Mouse (Mus musculus): Measurements from ENCODE around the gene Cdk6.
"Not testable (repeated sequence)": the region's sequence is repeated elsewhere in the genome, so short reads cannot be mapped to it uniquely, and the experiment has no call there.

Gene Cdk6

GRCm38 (mm10) chr5:3376167-3376566, 34.9 kb downstream of the Cdk6 start:
- DNase-seq (ENCODE audit: low spot score): no peak

- no peak for DNase-seq (ENCODE audit: low spot score)
Observed at GRCm38 (mm10) chr5:3379252-3379651, 38.0 kb downstream of the Cdk6 start.

DNA sequence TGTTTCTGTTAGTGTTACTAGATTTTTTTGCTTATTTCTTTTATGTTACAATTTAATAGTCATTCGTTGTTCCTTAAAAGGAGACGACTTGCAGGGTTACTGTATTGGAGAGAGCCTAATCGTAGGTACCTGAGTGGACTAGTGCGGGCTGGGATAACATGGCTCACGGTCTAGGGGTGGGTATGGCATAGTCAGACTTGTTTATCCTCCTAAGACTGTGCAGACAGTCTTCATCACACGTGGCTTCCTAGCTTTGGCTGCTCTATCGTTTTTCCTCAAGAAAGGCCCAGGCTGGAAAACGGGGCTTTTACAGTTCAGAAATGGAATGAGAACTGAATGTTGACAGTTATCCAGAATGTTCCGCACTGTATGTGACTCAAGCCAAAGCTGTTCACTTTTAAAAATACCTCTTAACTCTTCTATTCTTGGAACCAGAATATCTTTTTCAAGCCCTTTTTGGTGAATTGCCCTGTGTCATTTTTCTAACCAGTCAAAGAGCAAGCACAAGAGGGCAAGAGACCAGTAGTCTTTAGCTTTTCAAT, 39.5 kb downstream of the Cdk6 start:
- no peak for DNase-seq (ENCODE audit: low spot score)

DNA sequence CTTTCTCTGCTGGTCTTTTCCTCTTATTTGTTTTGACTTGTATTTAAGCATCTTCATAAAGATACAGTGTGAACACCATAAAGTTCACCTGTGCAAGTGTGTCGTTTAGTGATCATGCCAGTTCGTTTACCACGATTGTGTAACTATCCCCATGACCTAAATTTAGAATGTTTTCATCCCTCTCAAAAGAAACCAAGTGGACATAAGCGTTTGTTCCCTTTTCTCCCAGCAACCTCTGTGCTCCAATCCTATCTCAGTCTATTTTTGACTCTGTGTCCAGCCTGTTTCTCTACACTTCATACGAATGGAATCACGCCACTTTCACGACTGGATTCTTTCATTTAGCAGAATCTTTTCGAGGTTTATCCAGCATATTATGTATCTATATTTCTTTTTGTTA, 40.5 kb downstream of the Cdk6 start:
- DNase-seq (ENCODE audit: low spot score): no peak

- DNase-seq (ENCODE audit: low spot score): no peak
Observed at GRCm38 (mm10) chr5:3382343-3383040, 41.2 kb downstream of the Cdk6 start.

DNA sequence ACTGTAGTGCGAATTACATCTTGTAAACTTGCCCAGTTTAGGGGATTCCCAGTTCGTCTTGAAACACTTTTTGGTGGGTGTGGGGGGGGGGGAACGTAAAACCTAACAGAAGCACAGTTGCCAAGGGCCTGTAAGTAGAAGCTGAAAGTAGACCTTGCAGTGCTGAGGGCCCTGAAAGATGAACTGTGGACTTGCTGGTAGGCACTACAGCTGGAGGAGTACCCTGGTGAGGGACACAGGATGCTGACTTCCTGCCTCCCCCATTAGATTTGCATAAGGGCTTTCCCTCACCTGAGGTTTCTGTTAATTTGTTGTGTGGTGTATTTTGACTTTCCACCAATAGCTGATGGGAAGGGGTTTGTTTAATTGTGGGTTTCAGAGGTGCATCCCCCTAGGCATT, 42.3 kb downstream of the Cdk6 start:
- no peak for DNase-seq (ENCODE audit: low spot score)

DNA sequence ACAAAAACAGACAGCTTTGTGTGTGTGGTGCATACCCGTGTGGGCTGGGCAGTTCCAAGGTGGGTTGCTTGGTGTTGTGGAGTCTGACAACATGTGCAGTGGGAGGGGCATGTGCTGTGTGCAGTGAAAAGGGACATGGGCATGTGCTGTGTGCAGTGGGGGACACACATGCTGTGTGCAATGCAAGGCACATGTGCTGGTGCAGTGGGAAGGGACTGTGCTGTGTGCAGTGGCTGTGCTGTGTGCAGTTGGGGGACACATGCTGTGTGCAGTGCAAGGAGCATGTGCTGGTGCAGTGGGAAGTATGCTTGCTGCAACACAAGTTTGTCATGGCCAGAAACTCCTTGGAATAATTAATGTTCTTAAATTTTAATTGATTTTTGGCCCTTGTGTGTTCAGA, 43.8 kb downstream of the Cdk6 start:
- no peak for DNase-seq (ENCODE audit: low spot score)

DNA sequence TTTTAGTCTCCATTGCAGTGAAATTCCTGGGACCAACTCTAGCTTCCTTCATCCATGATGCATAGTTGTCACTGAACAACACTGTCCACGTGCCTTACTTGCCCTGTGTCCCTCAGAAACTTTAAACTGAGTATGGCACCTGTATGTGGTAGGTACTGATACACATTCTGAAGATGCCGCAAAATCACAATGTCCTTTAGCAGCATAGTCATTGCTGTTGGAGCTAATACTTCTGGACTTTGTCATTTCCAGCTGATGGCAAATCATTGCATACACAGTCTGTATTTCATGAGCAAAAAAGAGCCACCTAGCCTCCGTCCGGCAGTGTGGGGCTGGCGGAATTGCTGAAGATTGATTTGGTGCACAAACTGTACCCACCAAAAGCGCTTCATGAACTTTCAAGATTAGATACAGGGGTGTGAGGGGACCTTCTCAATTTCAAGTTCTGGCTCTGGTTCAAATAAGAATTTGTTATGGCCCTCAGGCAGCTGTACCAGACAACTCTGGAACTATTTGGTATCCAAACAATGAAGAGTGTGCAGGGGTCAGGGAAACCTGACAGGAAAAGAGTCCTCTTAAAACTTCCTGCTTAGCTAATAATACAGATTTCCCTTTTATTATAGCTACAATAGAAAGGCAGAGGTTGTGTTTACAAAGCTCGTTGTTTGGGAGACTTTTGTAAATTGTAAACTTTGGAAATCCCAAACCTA, 44.9 kb downstream of the Cdk6 start:
- DNase-seq (ENCODE audit: low spot score): no peak

DNA sequence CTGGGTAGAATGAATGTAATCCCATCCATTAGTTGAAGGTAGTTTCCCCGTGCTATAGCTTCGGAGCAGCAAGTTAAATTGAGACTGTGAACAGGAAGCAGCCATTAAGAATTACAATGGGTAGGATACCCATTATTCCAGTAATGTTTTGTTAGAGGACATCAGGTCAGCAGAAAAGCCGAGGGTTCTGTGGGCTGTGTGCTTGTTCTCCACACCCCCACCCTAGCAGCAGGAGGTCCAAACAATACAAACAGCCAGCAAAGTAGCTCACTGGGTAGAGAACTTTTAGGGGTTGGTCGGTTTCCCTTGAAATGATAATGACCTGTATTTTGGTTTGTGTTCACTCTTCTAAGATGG, 45.4 kb downstream of the Cdk6 start:
- DNase-seq (ENCODE audit: low spot score): no peak

DNA sequence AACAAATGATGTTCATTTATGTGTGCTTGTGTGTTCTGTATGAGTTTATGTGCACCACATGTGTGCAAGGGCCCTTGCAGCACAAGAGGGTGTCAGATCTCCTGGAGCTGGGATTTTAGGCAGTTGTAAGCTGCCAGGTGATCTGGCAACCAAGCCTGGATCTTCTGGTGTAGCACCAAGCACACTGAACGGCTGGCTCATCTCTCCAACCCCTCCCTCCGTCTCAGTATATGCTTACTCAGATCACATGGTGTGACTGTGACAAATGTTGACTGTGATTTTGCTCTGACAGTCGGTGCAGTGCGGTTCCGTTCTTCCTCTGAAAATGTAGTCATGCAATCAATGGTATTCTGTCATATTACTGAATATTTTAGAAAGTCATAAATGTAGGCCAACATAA, 45.9 kb downstream of the Cdk6 start:
- no peak for DNase-seq (ENCODE audit: low spot score)

DNA sequence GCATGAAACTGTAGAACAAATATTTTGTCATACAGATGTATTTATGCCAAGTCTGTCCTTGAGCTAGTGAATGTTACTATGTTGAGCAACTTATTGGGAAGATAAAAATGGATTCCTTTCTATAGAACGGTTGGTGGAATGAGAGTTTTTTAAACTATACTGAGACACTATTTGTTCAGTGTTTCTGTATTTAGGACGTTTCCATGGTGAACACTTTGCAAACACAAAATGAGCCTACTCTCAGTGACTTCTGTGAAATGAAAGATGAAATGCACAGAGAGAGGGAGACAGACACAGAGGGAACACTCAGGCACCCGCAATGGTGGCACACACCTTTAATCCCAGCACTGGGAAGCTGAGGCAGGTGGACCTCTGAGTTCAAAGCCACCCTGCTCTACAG, 51.6 kb downstream of the Cdk6 start:
- no peak for DNase-seq (ENCODE audit: low spot score)

DNA sequence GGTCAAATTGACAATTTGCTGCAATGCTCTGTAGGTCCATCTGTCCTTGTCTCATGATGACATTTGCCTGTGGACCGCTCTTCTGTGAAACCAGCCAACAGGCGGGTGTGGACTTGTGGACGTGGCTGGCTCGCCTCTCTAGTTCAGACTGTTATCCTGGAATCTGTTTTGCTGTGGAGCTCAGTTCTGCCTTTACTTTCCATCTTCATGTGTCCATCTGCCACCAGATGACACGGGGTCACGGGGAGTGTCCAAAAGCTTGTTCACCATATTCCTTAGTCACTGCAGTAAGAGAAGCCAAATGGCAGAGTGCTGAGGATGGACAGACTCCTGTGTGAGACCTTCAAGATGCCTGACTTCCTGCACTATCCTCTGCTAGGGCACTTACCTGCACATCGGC, 52.9 kb downstream of the Cdk6 start:
- no peak for DNase-seq (ENCODE audit: low spot score)

DNA sequence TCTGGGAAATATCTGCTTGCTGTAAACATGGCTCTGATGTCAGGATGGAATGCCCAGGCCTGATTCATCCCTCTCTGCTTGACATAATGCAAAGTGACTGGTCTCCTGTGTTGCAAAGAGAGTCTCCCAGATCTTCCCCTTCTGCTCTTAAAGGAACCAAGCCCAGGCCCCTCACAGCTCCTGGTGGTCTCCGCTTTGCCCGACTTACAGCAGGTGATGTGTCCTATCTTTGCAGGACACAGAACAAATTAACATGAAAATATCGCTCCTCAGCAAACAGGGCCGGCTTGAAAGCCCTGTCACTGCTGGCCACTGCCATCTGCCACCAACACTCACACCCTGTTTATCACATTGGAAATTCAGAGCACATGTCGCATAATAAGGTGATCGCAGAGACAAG, 53.7 kb downstream of the Cdk6 start:
- no peak for DNase-seq (ENCODE audit: low spot score)

- no peak for DNase-seq (ENCODE audit: low spot score)
Observed at GRCm38 (mm10) chr5:3396214-3396613, 54.9 kb downstream of the Cdk6 start.

- DNase-seq (ENCODE audit: low spot score): no peak
Observed at GRCm38 (mm10) chr5:3396910-3397575, 55.8 kb downstream of the Cdk6 start.

- DNase-seq (ENCODE audit: low spot score): no peak
Observed at GRCm38 (mm10) chr5:3399784-3400494, 58.7 kb downstream of the Cdk6 start.

- DNase-seq (ENCODE audit: low spot score): no peak
Observed at GRCm38 (mm10) chr5:3405102-3405501, 63.8 kb downstream of the Cdk6 start.

DNA sequence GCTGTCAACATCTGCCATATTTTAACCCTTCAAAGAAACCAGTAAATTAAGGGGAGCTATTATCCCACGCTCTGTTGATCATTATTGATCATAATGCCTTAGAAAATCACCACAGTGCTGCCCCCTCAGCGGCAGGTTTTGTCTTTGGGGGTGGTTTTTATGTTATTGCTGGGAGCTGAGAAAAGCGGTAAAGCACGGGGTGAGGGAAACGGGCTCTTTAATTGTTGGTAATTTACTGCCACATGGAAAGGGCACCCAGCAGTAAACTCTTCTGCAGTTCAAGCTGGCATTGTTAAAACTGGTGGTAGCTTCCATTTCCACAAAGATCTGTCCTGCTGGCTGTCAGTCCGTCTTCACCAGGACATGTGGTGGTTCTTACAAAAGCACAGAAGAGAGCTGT, 64.2 kb downstream of the Cdk6 start:
- no peak for DNase-seq (ENCODE audit: low spot score)

GRCm38 (mm10) chr5:3407926-3408325, 66.6 kb downstream of the Cdk6 start:
- no peak for DNase-seq (ENCODE audit: low spot score)

DNA sequence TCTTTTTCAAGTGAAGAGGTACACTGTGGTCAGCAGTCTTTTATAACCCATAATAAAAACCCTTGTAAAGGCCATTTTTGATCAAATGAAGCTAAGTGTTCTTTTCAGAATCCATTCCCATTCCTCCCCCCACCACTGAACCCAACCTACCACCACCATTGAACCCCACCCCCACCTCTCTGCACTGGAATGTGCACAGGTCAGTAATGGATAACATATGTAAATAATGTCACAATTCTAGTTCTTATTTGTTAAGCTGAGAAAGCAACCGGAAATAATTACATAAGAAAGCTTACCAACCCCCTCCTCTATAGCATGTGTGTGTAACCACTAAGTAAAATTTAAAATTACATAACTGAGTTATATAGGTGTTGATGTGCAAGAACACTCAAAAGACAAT, 76.9 kb downstream of the Cdk6 start:
- not testable (repeated sequence) for DNase-seq (ENCODE audit: low spot score)

- DNase-seq (ENCODE audit: low spot score): no peak
Observed at GRCm38 (mm10) chr5:3420094-3420831, 79.0 kb downstream of the Cdk6 start.

DNA sequence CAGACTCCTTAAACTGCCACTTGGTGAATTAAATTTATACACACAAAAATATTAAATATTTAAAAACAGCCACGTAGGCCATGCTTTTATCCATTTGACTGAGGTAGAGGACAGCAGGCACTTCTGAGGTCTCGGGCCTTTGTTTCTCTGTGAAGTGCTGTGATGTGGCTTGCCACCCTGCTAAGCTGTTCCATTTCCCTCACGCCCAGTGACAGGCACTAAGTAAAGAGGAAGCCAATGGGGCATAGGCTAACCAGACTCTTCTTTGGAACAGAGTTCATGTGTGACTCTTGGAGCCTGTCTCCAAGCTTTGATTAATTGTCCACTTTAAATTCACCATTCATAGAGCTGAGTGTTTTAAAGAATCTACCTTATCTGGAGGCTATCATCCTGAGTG, 79.5 kb downstream of the Cdk6 start:
- no peak for DNase-seq (ENCODE audit: low spot score)
